Mouse (Mus musculus): ENCODE data around the gene Baiap2l1.

Baiap2l1 gene

GRCm38 (mm10) chr5:144283551-144284031, 74.3 kb downstream of the Baiap2l1 start:
- no peak for DNase-seq

GRCm38 (mm10) chr5:144282470-144283260, 75.2 kb downstream of the Baiap2l1 start:
- peak; percentile 45 to 51 for DNase-seq

GRCm38 (mm10) chr5:144279926-144280325, 78.0 kb downstream of the Baiap2l1 start:
- DNase-seq: no peak

- DNase-seq: no peak
Observed at GRCm38 (mm10) chr5:144279081-144279541, 78.8 kb downstream of the Baiap2l1 start.

GRCm38 (mm10) chr5:144278374-144278960, 79.4 kb downstream of the Baiap2l1 start:
- DNase-seq: no peak

- no peak for DNase-seq
Observed at GRCm38 (mm10) chr5:144276898-144277630, 80.8 kb downstream of the Baiap2l1 start.

GRCm38 (mm10) chr5:144274904-144275303, 83.0 kb downstream of the Baiap2l1 start:
- DNase-seq: no peak

- DNase-seq: no peak
Observed at GRCm38 (mm10) chr5:144271772-144272171, 86.1 kb downstream of the Baiap2l1 start.

- no peak for DNase-seq
Observed at GRCm38 (mm10) chr5:144271118-144271517, 86.8 kb downstream of the Baiap2l1 start.

GRCm38 (mm10) chr5:144270420-144270819, 87.5 kb downstream of the Baiap2l1 start:
- no peak for DNase-seq

- no peak for DNase-seq
Observed at GRCm38 (mm10) chr5:144269926-144270325, 88.0 kb downstream of the Baiap2l1 start.

GRCm38 (mm10) chr5:144267535-144268241, 90.2 kb downstream of the Baiap2l1 start:
- peak; percentile 61 to 75 for DNase-seq

GRCm38 (mm10) chr5:144263496-144263895, 94.4 kb downstream of the Baiap2l1 start:
- DNase-seq: no peak

GRCm38 (mm10) chr5:144263082-144263481, 94.8 kb downstream of the Baiap2l1 start:
- peak in 1 of 2 experiments; percentile 45 for DNase-seq

GRCm38 (mm10) chr5:144261829-144262228, 96.1 kb downstream of the Baiap2l1 start:
- DNase-seq: no peak

GRCm38 (mm10) chr5:144261309-144261708, 96.6 kb downstream of the Baiap2l1 start:
- no peak for DNase-seq

GRCm38 (mm10) chr5:144260464-144260863, 97.4 kb downstream of the Baiap2l1 start:
- no peak for DNase-seq

GRCm38 (mm10) chr5:144259228-144259627, 98.7 kb downstream of the Baiap2l1 start:
- no peak for DNase-seq

- DNase-seq: no peak
Observed at GRCm38 (mm10) chr5:144258687-144259086, 99.2 kb downstream of the Baiap2l1 start.

GRCm38 (mm10) chr5:144258131-144258611, 99.7 kb downstream of the Baiap2l1 start:
- peak; percentile 60 to 63 for DNase-seq

- no peak for DNase-seq
Observed at GRCm38 (mm10) chr5:144257451-144258110, 100.3 kb downstream of the Baiap2l1 start.

- no peak for DNase-seq
Observed at GRCm38 (mm10) chr5:144256888-144257287, 101.0 kb downstream of the Baiap2l1 start.
